9 mouse cellular contexts compared by ENCODE assay signal in the genomic region with DNA sequence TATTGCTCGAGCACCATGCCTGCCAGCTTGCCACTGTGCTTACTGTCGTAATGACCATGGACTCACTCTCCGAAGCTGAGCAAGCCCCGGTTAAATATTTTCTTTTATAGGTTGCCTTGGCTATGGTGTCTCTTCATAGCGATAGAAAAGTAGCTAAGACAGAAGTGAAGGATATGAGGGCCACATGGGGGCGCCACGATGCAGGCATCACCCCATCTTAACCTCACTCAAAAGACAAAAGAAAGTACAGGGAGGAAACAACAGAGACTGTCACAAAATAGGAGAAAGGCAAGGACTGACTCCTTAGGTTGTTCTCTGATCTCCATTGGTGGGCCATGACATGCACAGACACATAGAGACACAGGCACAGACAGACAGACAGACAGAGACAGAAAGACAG. TPM values are rescaled to one million over a fixed set of nuclear protein-coding genes. Genes with fewer than 3 reads are reported as not detected.
DNase-seq lines count a peak whose midpoint lies in the region; ATAC-seq and TF ChIP-seq lines count a peak whose summit lies in the region.
"Had no signal": no experiment of that assay in that cellular context is flagged by ENCODE, and none has a peak within 500 bp of the region (broad histone marks: within the 10 kb centered on the region; RNA-seq: fewer than 3 reads in every experiment).

No protein-coding gene starts in this region.

- H3K36me3 ChIP-seq in heart, adult 2 months (ENCODE audit: control insufficient read depth, insufficient read depth, low read length), result no peaks in the 10 kb centered on the region
- peaks cover 58% of the 10 kb centered on the region for H3K36me3 ChIP-seq in small intestine, adult 2 months (ENCODE audit: control insufficient read depth, insufficient read depth, low read length)
- no peaks in the 10 kb centered on the region for H3K36me3 ChIP-seq in midbrain, embryonic 11.5 days (ENCODE audit: control insufficient read depth, insufficient read depth, low read length)

- no peak for DNase-seq in heart, adult 2 months
- no peak for DNase-seq in heart, adult 9 months (ENCODE audit: low spot score in 2 of 2)
- DNase-seq in retina, embryonic 14.5 days (ENCODE audit: low spot score), result peak; percentile 23
- no peak for DNase-seq in retina, postnatal 1 day
- DNase-seq in kidney, adult 8-10 months, result peak; percentile 30 to 46
- no peak for DNase-seq in midbrain, embryonic 11.5 days (ENCODE audit: low spot score, missing footprints)

- no peaks in the 10 kb centered on the region for H3K79me2 ChIP-seq in heart, adult 2 months (replicated peaks; ENCODE audit: control insufficient read depth, insufficient read depth, low read length)

- H3K4me1 ChIP-seq in heart, adult 2 months (ENCODE audit: control insufficient read depth, insufficient read depth, low read length), result peaks cover 8% of the 10 kb centered on the region
- peaks cover 40% of the 10 kb centered on the region for H3K4me1 ChIP-seq in small intestine, adult 2 months (ENCODE audit: control insufficient read depth, insufficient read depth, insufficient read length, low read length)
- no peaks in the 10 kb centered on the region for H3K4me1 ChIP-seq in midbrain, embryonic 11.5 days (ENCODE audit: control insufficient read depth, insufficient read depth, low read length)

- TF ChIP-seq EP300 in heart, adult 2 months (IDR thresholded peaks at IDR 0.05; ENCODE audit: insufficient read depth, low read depth, low read length), result no peak

- no peaks in the 10 kb centered on the region for H3K9me3 ChIP-seq in midbrain, embryonic 11.5 days (ENCODE audit: control insufficient read depth, low read length)

- 74% methylated on average over 7 of the region's 7 CpGs for WGBS in heart, adult 2 months
- 42% methylated on average over 7 of the region's 7 CpGs for WGBS in small intestine, adult 2 months
- WGBS in midbrain, embryonic 11.5 days, result 64% methylated on average over 7 of the region's 7 CpGs

- peak; percentile 27; the same call in 1 of the 2 replicates for TF ChIP-seq CTCF in heart, adult 2 months (IDR thresholded peaks at IDR 0.05)
- peak; percentile 47; the same call in 1 of the 2 replicates for TF ChIP-seq CTCF in small intestine, adult 2 months (IDR thresholded peaks at IDR 0.05; ENCODE audit: extremely low read depth, insufficient read length, insufficient replicate concordance, low read depth, low read length)

- H3K27ac ChIP-seq in heart, adult 2 months, result no peak overlapping the region
- H3K27ac ChIP-seq in small intestine, adult 2 months (ENCODE audit: insufficient read depth, low read depth, low read length), result peak overlapping the region; percentile 72
- H3K27ac ChIP-seq in midbrain, embryonic 11.5 days (ENCODE audit: low read depth, low read length), result no peak overlapping the region

- no peak for ATAC-seq in monocyte, adult 5-6 weeks (replicated peaks; ENCODE audit: insufficient number of reproducible peaks, low FRiP score, low TSS enrichment, poor library complexity, severe bottlenecking)
- no peak for ATAC-seq in midbrain, embryonic 11.5 days (ENCODE audit: low FRiP score)

- H3K27me3 ChIP-seq in heart, adult 2 months (ENCODE audit: control insufficient read depth, insufficient read depth, low read length), result no peaks in the 10 kb centered on the region
- no peaks in the 10 kb centered on the region for H3K27me3 ChIP-seq in small intestine, adult 2 months (ENCODE audit: control insufficient read depth, insufficient read depth, low read length)
- no peaks in the 10 kb centered on the region for H3K27me3 ChIP-seq in midbrain, embryonic 11.5 days (ENCODE audit: control insufficient read depth, insufficient read depth, low read length)

- intact Hi-C loops in heart, adult 2 months (cut with DNase I), result no loop called here

- no peak overlapping the region for H3K4me2 ChIP-seq in midbrain, embryonic 11.5 days

- H3K4me3 ChIP-seq in heart, adult 2 months, result no peak overlapping the region
- H3K4me3 ChIP-seq in small intestine, adult 2 months (ENCODE audit: low read depth, low read length), result no peak overlapping the region
- H3K4me3 ChIP-seq in midbrain, embryonic 11.5 days (ENCODE audit: low read depth, low read length), result no peak overlapping the region

- no peak for TF ChIP-seq POLR2A in heart, adult 2 months (IDR thresholded peaks at IDR 0.05; ENCODE audit: insufficient read depth, low read depth, low read length)
- TF ChIP-seq POLR2A in small intestine, adult 2 months (IDR thresholded peaks at IDR 0.05; ENCODE audit: low read depth, low read length), result no peak

- no peak overlapping the region for H3K9ac ChIP-seq in heart, adult 2 months (ENCODE audit: low read depth, low read length)
- H3K9ac ChIP-seq in midbrain, embryonic 11.5 days (ENCODE audit: low read length), result no peak overlapping the region

RNA-seq across cellular contexts. Expression of a gene that starts 14.2 kb away (rescaled TPM):
- not detected for total RNA-seq in heart, adult 2 months (2021)
- 0.47 TPM in 1 of 2 replicates, not detected in the other for polyA plus RNA-seq in heart, adult 2 months (2012; rRNA removed)
- 377 and 652 TPM in 2 replicates for polyA plus RNA-seq in small intestine, adult 2 months (2012; rRNA removed)
- total RNA-seq in monocyte, adult 5-6 weeks (2017), result not detected in 3 replicates
- 10.1 and 13.0 TPM in 2 replicates for polyA plus RNA-seq in midbrain, embryonic 11.5 days (2014; fragmentation: Nextera tagmentation; extraction: Ambion mirVana)
- total RNA-seq: left cerebral cortex, postnatal 36 days had no signal

RNA-seq across cellular contexts. Expression of a gene that starts 41.7 kb away (rescaled TPM):
- 100 to 1,000 TPM; 309 to 376 TPM for total RNA-seq in heart, adult 2 months (2021)
- polyA plus RNA-seq in heart, adult 2 months (2012; rRNA removed), result 347 and 390 TPM in 2 replicates
- polyA plus RNA-seq in small intestine, adult 2 months (2012; rRNA removed), result 159 and 234 TPM in 2 replicates
- total RNA-seq in monocyte, adult 5-6 weeks (2017), result 5.5 to 19.7 TPM (median 8.6 TPM) in 3 replicates
- polyA plus RNA-seq in midbrain, embryonic 11.5 days (2014; fragmentation: Nextera tagmentation; extraction: Ambion mirVana), result 8.7 and 9.8 TPM in 2 replicates

RNA-seq across cellular contexts. Expression of a gene that starts 43.0 kb away (rescaled TPM):
- 1 to 10 TPM; 3.3 to 4.3 TPM for total RNA-seq in heart, adult 2 months (2021)
- polyA plus RNA-seq in heart, adult 2 months (2012; rRNA removed), result 3.4 and 3.5 TPM in 2 replicates
- 1.1 and 1.2 TPM in 2 replicates for polyA plus RNA-seq in small intestine, adult 2 months (2012; rRNA removed)
- 0.78 to 1.5 TPM in 2 of 3 replicates, not detected in the other for total RNA-seq in monocyte, adult 5-6 weeks (2017)
- 38.8 and 43.1 TPM in 2 replicates for polyA plus RNA-seq in midbrain, embryonic 11.5 days (2014; fragmentation: Nextera tagmentation; extraction: Ambion mirVana)

Comparison
In these comparisons a context has a peak if more than half of its experiments do, and no peak if none do; other contexts are left out.
1. DNase-seq: peak in retina, embryonic 14.5 days (single experiment) and kidney, adult 8-10 months (2 of 2); none in heart, adult 2 months (0 of 2), heart, adult 9 months (0 of 2), retina, postnatal 1 day (single experiment) and midbrain, embryonic 11.5 days (single experiment).
2. RNA of a gene that starts 14.2 kb away (polyA plus RNA-seq): 377 to 652 TPM in small intestine, adult 2 months; 10.1 to 13.0 TPM in midbrain, embryonic 11.5 days and 0.47 TPM in heart, adult 2 months; every median in the first group is over 10 times any median in the second.
3. RNA of a gene that starts 41.7 kb away (polyA plus RNA-seq): 347 to 390 TPM in heart, adult 2 months and 159 to 234 TPM in small intestine, adult 2 months; 8.7 to 9.8 TPM in midbrain, embryonic 11.5 days; every median in the first group is over 10 times any median in the second.